Mouse (Mus musculus): ENCODE measurements at regions not wholly inside any gene's neighbourhood (a gene's known extent, or its start where the extent isn't known, plus 50 kb on each side); places are given as distances from the start of the nearest gene placed in this dataset.
"Not testable (repeated sequence)": the region's sequence is repeated elsewhere in the genome, so short reads cannot be mapped to it uniquely, and the experiment has no call there.

- Histone ChIP-seq H3K27ac (ENCODE audit: low read depth) (no peak overlapping the region), H3K36me3 (replicated peaks; ENCODE audit: control insufficient read depth, insufficient read depth, low read length) (no peaks in the 10 kb centered on the region), H3K4me1 (ENCODE audit: control insufficient read depth, insufficient read depth) (no peaks in the 10 kb centered on the region), H3K4me2 (ENCODE audit: low read depth, low read length) (no peak overlapping the region), H3K9ac (replicated peaks; ENCODE audit: low read depth, low read length) (no peak overlapping the region), H3K4me3 (ENCODE audit: low read depth, low read length) (no peak overlapping the region), H3K27me3 (ENCODE audit: control insufficient read depth, insufficient read depth, low read length) (no peaks in the 10 kb centered on the region), H3K9me3 (replicated peaks; ENCODE audit: control insufficient read depth, low read length) (no peaks in the 10 kb centered on the region)
- ATAC-seq (ENCODE audit: insufficient read depth, low read depth) = no peak
- DNase-seq (ENCODE audit: low spot score) = no peak
- no peak for TF ChIP-seq CTCF (IDR thresholded peaks at IDR 0.05; ENCODE audit: low read depth)
- no peak for TF ChIP-seq EP300 (IDR thresholded peaks at IDR 0.05; ENCODE audit: low read depth)
These were observed 211.3 kb upstream of the Ngly1 start for GRCm38 (mm10) chr14:16037771-16038170.

GRCm38 (mm10) chr14:16038336-16038735, 210.7 kb upstream of the Ngly1 start:
- no peaks in the 10 kb centered on the region for H3K9me3 ChIP-seq (replicated peaks; ENCODE audit: control insufficient read depth, low read length)
- no peaks in the 10 kb centered on the region for H3K36me3 ChIP-seq (replicated peaks; ENCODE audit: control insufficient read depth, insufficient read depth, low read length)
- H3K4me3 ChIP-seq (ENCODE audit: low read depth, low read length) = no peak overlapping the region
- no peak overlapping the region for H3K4me2 ChIP-seq (ENCODE audit: low read depth, low read length)
- TF ChIP-seq EP300 (IDR thresholded peaks at IDR 0.05; ENCODE audit: low read depth) (no peak), CTCF (IDR thresholded peaks at IDR 0.05; ENCODE audit: low read depth) (no peak)
- H3K27me3 ChIP-seq (ENCODE audit: control insufficient read depth, insufficient read depth, low read length) = no peaks in the 10 kb centered on the region
- H3K27ac ChIP-seq (ENCODE audit: low read depth) = no peak overlapping the region
- ATAC-seq (ENCODE audit: insufficient read depth, low read depth) = no peak
- DNase-seq (ENCODE audit: low spot score) = no peak
- H3K9ac ChIP-seq (replicated peaks; ENCODE audit: low read depth, low read length) = no peak overlapping the region
- WGBS = 49% methylated on average over 1 of the region's 1 CpGs
- H3K4me1 ChIP-seq (ENCODE audit: control insufficient read depth, insufficient read depth) = no peaks in the 10 kb centered on the region

GRCm38 (mm10) chr14:16044466-16044865, 204.6 kb upstream of the Ngly1 start:
- H3K9me3 ChIP-seq (replicated peaks; ENCODE audit: control insufficient read depth, low read length) = no peaks in the 10 kb centered on the region
- DNase-seq (ENCODE audit: low spot score) (no peak), ATAC-seq (ENCODE audit: insufficient read depth, low read depth) (no peak)
- H3K4me3 ChIP-seq (ENCODE audit: low read depth, low read length) = no peak overlapping the region
- no peaks in the 10 kb centered on the region for H3K27me3 ChIP-seq (ENCODE audit: control insufficient read depth, insufficient read depth, low read length)
- H3K4me2 ChIP-seq (ENCODE audit: low read depth, low read length) = no peak overlapping the region
- no peaks in the 10 kb centered on the region for H3K36me3 ChIP-seq (replicated peaks; ENCODE audit: control insufficient read depth, insufficient read depth, low read length)
- TF ChIP-seq EP300 (IDR thresholded peaks at IDR 0.05; ENCODE audit: low read depth) (no peak), CTCF (IDR thresholded peaks at IDR 0.05; ENCODE audit: low read depth) (no peak)
- H3K9ac ChIP-seq (replicated peaks; ENCODE audit: low read depth, low read length) = no peak overlapping the region
- H3K27ac ChIP-seq (ENCODE audit: low read depth) = no peak overlapping the region
- H3K4me1 ChIP-seq (ENCODE audit: control insufficient read depth, insufficient read depth) = no peaks in the 10 kb centered on the region

- not testable (repeated sequence) for ATAC-seq (ENCODE audit: insufficient read depth, low read depth); DNase-seq (ENCODE audit: low spot score); H3K4me2 ChIP-seq (ENCODE audit: low read depth, low read length); H3K36me3 ChIP-seq (replicated peaks; ENCODE audit: control insufficient read depth, insufficient read depth, low read length); H3K27me3 ChIP-seq (ENCODE audit: control insufficient read depth, insufficient read depth, low read length); H3K4me3 ChIP-seq (ENCODE audit: low read depth, low read length); H3K9me3 ChIP-seq (replicated peaks; ENCODE audit: control insufficient read depth, low read length); H3K4me1 ChIP-seq (ENCODE audit: control insufficient read depth, insufficient read depth); H3K27ac ChIP-seq (ENCODE audit: low read depth); H3K9ac ChIP-seq (replicated peaks; ENCODE audit: low read depth, low read length)
- WGBS = 99% methylated on average over 7 of the region's 12 CpGs
These were observed 176.5 kb upstream of the Ngly1 start for GRCm38 (mm10) chr14:16072534-16072933.

GRCm38 (mm10) chr14:16074089-16074488, 175.0 kb upstream of the Ngly1 start:
- H3K4me3 ChIP-seq (ENCODE audit: low read depth, low read length) = no peak overlapping the region
- no peak for ATAC-seq (ENCODE audit: insufficient read depth, low read depth)
- WGBS = 38% methylated on average over 1 of the region's 1 CpGs
- no peaks in the 10 kb centered on the region for H3K4me1 ChIP-seq (ENCODE audit: control insufficient read depth, insufficient read depth)
- no peaks in the 10 kb centered on the region for H3K27me3 ChIP-seq (ENCODE audit: control insufficient read depth, insufficient read depth, low read length)
- no peaks in the 10 kb centered on the region for H3K9me3 ChIP-seq (replicated peaks; ENCODE audit: control insufficient read depth, low read length)
- no peak for DNase-seq (ENCODE audit: low spot score)
- H3K9ac ChIP-seq (replicated peaks; ENCODE audit: low read depth, low read length) = no peak overlapping the region
- H3K4me2 ChIP-seq (ENCODE audit: low read depth, low read length) = no peak overlapping the region
- no peaks in the 10 kb centered on the region for H3K36me3 ChIP-seq (replicated peaks; ENCODE audit: control insufficient read depth, insufficient read depth, low read length)
- no peak overlapping the region for H3K27ac ChIP-seq (ENCODE audit: low read depth)
- TF ChIP-seq CTCF (IDR thresholded peaks at IDR 0.05; ENCODE audit: low read depth) = no peak

- TF ChIP-seq CTCF (IDR thresholded peaks at IDR 0.05; ENCODE audit: low read depth) = no peak
- no peak for TF ChIP-seq EP300 (IDR thresholded peaks at IDR 0.05; ENCODE audit: low read depth)
- H3K27ac ChIP-seq (ENCODE audit: low read depth) = no peak overlapping the region
- no peak overlapping the region for H3K9ac ChIP-seq (replicated peaks; ENCODE audit: low read depth, low read length)
- H3K4me2 ChIP-seq (ENCODE audit: low read depth, low read length) = no peak overlapping the region
- H3K4me3 ChIP-seq (ENCODE audit: low read depth, low read length) = no peak overlapping the region
- DNase-seq (ENCODE audit: low spot score) (no peak), ATAC-seq (ENCODE audit: insufficient read depth, low read depth) (no peak)
- no peaks in the 10 kb centered on the region for H3K9me3 ChIP-seq (replicated peaks; ENCODE audit: control insufficient read depth, low read length)
- WGBS = 80% methylated on average over 1 of the region's 1 CpGs
- no peaks in the 10 kb centered on the region for H3K27me3 ChIP-seq (ENCODE audit: control insufficient read depth, insufficient read depth, low read length)
- no peaks in the 10 kb centered on the region for H3K36me3 ChIP-seq (replicated peaks; ENCODE audit: control insufficient read depth, insufficient read depth, low read length)
- H3K4me1 ChIP-seq (ENCODE audit: control insufficient read depth, insufficient read depth) = no peaks in the 10 kb centered on the region
These were observed 170.0 kb upstream of the Ngly1 start for GRCm38 (mm10) chr14:16079096-16079495.

- not testable (repeated sequence) for H3K9ac ChIP-seq (replicated peaks; ENCODE audit: low read depth, low read length); DNase-seq (ENCODE audit: low spot score); H3K4me3 ChIP-seq (ENCODE audit: low read depth, low read length); H3K4me2 ChIP-seq (ENCODE audit: low read depth, low read length); H3K27ac ChIP-seq (ENCODE audit: low read depth); H3K4me1 ChIP-seq (ENCODE audit: control insufficient read depth, insufficient read depth); H3K27me3 ChIP-seq (ENCODE audit: control insufficient read depth, insufficient read depth, low read length); H3K36me3 ChIP-seq (replicated peaks; ENCODE audit: control insufficient read depth, insufficient read depth, low read length); ATAC-seq (ENCODE audit: insufficient read depth, low read depth); H3K9me3 ChIP-seq (replicated peaks; ENCODE audit: control insufficient read depth, low read length)
These were observed 161.8 kb upstream of the Ngly1 start for GRCm38 (mm10) chr14:16087231-16087630.
